Mouse (Mus musculus) liver, embryonic 14.5 days (tissue): Measurements from ENCODE around the gene Tsen15.

ENCODE experiments used
- CTCF ChIP-seq: IDR thresholded peaks from 2 replicates; pipeline ENCODE4 v1.5.1; 2016; ENCODE audit warnings: antibody characterized with exemption, low read depth, control low read depth
- EP300 ChIP-seq: IDR thresholded peaks from 2 replicates; pipeline ENCODE4 v1.6.1; 2016; ENCODE audit warnings: antibody characterized with exemption, low read depth

DNA sequence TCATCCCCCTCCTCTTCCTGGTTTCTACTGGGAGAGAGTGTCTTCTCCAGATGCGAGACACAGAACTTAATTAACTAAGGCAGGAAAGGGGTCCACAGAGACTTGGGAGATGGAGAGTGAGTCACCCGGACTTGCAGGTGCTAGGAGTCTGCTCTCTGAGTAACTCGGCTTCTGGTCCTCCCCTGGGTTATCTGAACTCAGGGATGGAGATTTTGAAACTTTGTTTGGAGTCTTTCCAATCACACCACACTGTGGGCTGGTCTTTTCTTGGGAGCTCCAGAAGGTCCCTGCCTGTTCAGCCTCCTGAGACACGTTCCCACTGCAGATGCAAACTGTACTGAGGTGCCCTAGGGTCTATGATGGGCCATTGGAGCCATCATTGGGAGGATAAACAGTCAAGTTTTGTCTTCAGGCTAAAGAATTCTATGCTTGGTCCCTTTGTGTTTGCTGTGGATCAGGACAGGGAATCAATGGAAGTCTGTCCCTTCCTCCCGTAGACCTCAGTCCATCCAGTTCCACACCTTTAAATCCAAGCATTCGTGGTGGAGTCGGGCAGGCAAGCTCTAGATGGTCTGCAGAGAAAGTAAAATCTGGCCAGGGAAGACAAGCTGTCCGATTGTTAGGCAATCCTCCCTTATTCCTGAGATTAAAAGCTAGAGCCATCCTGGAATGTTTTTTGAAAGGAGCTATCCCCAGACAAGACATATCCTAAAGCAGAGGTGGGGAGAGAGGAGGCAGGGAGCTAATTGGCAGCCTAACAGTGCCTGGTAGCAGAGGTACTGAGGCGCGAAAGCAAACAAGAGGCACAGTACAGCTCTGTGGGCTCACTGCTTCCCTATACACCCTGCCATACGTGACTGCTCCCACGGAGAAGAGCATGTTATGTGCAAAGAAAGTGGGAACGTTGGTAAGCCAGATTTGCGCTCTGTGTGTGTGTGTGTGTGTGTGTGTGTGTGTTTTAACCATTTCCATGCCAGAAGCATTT is 14.4 kb upstream of the Tsen15 start:
- TF ChIP-seq CTCF (no peak), EP300 (no peak)
